Mouse (Mus musculus): ENCODE measurements around the gene Srsf1.

Srsf1 gene

GRCm38 (mm10) chr11:88046944-88047794 is at the start of gene Srsf1:
Gene Srsf1 (plus strand): TSS chr11:88047373.
- peak; percentile 100 for DNase-seq (ENCODE audit: low read depth, low spot score)

- DNase-seq (ENCODE audit: low read depth, low spot score): no peak
Observed at GRCm38 (mm10) chr11:87999751-88000150, 47.4 kb upstream of the Srsf1 start.

GRCm38 (mm10) chr11:88002738-88003137 is 44.4 kb upstream of the Srsf1 start:
- no peak for DNase-seq (ENCODE audit: low read depth, low spot score)

- DNase-seq (ENCODE audit: low read depth, low spot score): no peak
Observed at GRCm38 (mm10) chr11:88004123-88004522, 43.0 kb upstream of the Srsf1 start.

- DNase-seq (ENCODE audit: low read depth, low spot score): no peak
Observed at GRCm38 (mm10) chr11:88008641-88009040, 38.5 kb upstream of the Srsf1 start.

GRCm38 (mm10) chr11:88009542-88010190 is 37.5 kb upstream of the Srsf1 start:
- no peak for DNase-seq (ENCODE audit: low read depth, low spot score)

GRCm38 (mm10) chr11:88011208-88011913 is 35.8 kb upstream of the Srsf1 start:
- peak; percentile 68 for DNase-seq (ENCODE audit: low read depth, low spot score)

GRCm38 (mm10) chr11:88011914-88012419 is 35.2 kb upstream of the Srsf1 start:
- DNase-seq (ENCODE audit: low read depth, low spot score): no peak

- no peak for DNase-seq (ENCODE audit: low read depth, low spot score)
Observed at GRCm38 (mm10) chr11:88012621-88013244, 34.4 kb upstream of the Srsf1 start.

GRCm38 (mm10) chr11:88013632-88014031 is 33.5 kb upstream of the Srsf1 start:
- DNase-seq (ENCODE audit: low read depth, low spot score): no peak

GRCm38 (mm10) chr11:88015161-88015560 is 32.0 kb upstream of the Srsf1 start:
- no peak for DNase-seq (ENCODE audit: low read depth, low spot score)

- DNase-seq (ENCODE audit: low read depth, low spot score): no peak
Observed at GRCm38 (mm10) chr11:88015795-88016194, 31.4 kb upstream of the Srsf1 start.

GRCm38 (mm10) chr11:88023933-88024332 is 23.2 kb upstream of the Srsf1 start:
- DNase-seq (ENCODE audit: low read depth, low spot score): no peak

GRCm38 (mm10) chr11:88027391-88028035 is 19.7 kb upstream of the Srsf1 start:
- no peak for DNase-seq (ENCODE audit: low read depth, low spot score)

GRCm38 (mm10) chr11:88028193-88028684 is 18.9 kb upstream of the Srsf1 start:
- DNase-seq (ENCODE audit: low read depth, low spot score): no peak

GRCm38 (mm10) chr11:88030219-88030618 is 17.0 kb upstream of the Srsf1 start:
- DNase-seq (ENCODE audit: low read depth, low spot score): no peak

GRCm38 (mm10) chr11:88030836-88031235 is 16.3 kb upstream of the Srsf1 start:
- no peak for DNase-seq (ENCODE audit: low read depth, low spot score)

GRCm38 (mm10) chr11:88031753-88032152 is 15.4 kb upstream of the Srsf1 start:
- no peak for DNase-seq (ENCODE audit: low read depth, low spot score)

GRCm38 (mm10) chr11:88035970-88036369 is 11.2 kb upstream of the Srsf1 start:
- no peak for DNase-seq (ENCODE audit: low read depth, low spot score)

- DNase-seq (ENCODE audit: low read depth, low spot score): no peak
Observed at GRCm38 (mm10) chr11:88036761-88037251, 10.4 kb upstream of the Srsf1 start.

- DNase-seq (ENCODE audit: low read depth, low spot score): no peak
Observed at GRCm38 (mm10) chr11:88037386-88037785, 9.8 kb upstream of the Srsf1 start.

Data from CD4-positive helper T cell, adult 2 months (primary cell).